Mouse (Mus musculus) cortical plate, adult 2 months (tissue): ENCODE data around the gene Rps19.

Experiments
- CTCF ChIP-seq: fragments of 200-500 bp; IDR thresholded peaks from 2 replicates; pipeline ENCODE4 v1.5.1; 2011; ENCODE audit warnings: mild to moderate bottlenecking, control low read depth, low read length; ENCODE audit not compliant: insufficient read depth; ENCODE audit errors: extremely low read depth
- POLR2A ChIP-seq: fragments of 200-500 bp; IDR thresholded peaks from 2 replicates; pipeline ENCODE4 v1.6.1; 2011; ENCODE audit warnings: mild to moderate bottlenecking, low read length, control low read depth; ENCODE audit not compliant: insufficient read depth; ENCODE audit errors: extremely low read depth

DNA sequence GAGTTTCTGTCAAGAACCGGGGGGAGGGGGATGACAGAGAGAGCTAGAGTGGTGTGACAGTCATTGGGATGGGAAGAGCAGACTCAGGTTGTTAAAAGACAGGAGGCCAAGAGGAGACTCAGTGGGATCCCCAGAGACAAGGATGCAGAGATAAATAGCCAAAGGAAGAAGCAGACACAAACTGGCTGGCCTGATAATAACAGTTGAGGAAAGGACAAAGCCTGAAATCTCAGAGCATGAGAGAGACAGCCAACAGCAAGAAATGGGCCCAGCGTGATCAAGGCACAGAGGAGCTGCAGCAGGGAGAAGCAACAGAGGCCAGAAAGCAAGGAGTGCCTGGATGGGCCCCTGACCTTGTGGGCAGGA lies 18.1 kb downstream of the Rps19 start:
- TF ChIP-seq POLR2A, result no peak
- TF ChIP-seq CTCF, result no peak
